Mouse (Mus musculus) T-cell, adult 2 months (primary cell): ENCODE measurements around the gene Taar6.

Experiments used
- DNase-seq: peaks from one replicate; pipeline ENCODE4 v3.0.0; 2022; ENCODE audit warnings: low spot score

Gene Taar6

DNA sequence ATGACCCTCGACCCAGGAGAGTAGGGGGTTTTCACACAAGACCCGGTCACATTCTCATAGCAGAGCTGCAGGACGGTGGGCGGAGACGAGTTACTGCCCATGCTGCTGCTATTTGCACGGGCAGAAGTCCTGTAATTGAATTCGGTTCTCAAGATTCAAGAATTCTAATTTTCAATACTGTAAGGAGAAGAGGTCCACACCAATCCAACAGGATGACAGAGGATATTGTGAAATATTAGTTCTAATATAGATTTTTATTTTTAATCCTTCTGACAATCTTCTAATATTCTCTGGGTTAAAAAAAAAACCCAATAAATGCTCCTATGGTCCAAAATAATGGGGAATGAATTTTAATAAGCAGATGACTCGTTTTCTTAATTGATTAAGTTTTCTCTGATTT is at the start of gene Taar6:
Gene Taar6, minus strand, starts transcription at position 101 of the 400 bp plus-strand sequence.
- DNase-seq: no peak

DNA sequence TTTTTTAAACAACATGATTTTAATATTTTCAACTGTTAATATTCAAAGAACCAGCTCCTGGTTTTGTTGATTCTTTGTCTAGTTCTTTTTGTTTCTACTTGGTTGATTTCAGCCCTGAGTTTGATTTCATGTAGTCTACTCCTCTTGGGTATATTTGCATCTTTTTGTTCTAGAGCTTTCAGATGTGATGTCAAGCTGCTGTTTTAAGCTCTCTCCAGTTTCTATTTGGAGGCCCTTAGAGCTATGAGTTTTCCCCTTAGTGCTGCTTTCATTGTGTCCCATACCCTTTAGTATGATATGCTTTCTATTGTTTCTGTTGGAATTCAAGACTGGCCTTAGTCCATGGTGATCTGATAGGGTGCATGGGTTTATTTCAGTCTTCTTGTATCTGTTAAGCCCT is 45.9 kb upstream of the Taar6 start:
- no peak for DNase-seq

DNA sequence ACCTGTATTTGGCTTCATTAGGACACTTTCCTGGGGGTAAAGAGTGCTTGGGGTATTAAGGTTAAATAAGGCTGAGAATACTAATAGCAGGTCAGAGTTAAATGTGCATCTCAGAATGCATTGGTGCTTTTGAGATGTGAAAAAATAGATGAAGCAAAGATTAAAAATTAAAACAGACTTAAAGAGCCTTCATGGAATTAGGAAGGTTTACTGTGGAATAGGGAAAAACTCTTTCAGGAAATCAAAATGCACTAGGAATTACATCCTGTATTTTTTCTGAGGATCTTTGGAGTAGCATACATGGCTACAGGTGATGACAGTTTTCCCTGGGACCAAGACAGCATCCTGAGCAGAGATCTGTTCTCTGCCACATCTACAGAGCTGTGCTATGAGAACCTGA is 41.5 kb upstream of the Taar6 start, which contains the start of gene Taar7d:
Gene Taar7d, plus strand, starts transcription at position 301 of the 400 bp plus-strand sequence.
- no peak for DNase-seq

DNA sequence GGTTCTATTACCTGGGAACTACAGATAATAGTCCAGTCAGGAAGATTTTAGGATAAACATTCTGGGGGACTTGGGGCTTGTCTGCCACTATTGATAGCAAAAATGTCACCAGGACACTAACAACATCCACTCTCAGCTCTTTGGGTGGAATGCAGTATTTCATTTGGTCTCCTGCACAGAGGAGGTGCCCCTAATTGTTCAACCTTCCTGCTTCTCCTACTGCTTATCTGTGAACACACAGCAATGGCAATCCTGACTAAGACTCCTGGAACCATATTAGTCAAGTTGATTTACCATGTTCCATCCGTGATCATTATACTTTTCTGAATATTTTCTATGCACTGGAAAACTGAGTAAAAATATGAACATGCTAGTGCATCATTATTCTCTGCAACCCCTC is 22.7 kb upstream of the Taar6 start:
- DNase-seq: no peak

DNA sequence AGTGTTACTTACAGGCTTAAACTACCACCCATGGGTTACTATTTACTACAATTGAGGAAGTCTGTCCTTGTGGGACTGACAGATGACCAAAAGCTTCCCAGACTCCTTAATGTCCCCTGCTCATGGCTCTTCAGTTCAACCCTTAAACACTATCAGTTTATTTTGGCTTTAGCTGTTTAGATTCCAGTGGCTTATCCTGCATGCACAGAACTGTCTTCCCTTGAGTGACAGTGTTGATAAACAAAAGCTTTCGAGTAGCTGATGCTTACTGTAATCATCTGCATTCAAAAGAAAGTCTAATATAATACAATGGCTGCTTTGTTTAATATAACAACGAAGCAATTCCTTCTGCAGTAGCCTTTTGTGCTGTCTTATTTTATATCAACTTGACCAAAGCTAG is 21.6 kb upstream of the Taar6 start:
- no peak for DNase-seq

DNA sequence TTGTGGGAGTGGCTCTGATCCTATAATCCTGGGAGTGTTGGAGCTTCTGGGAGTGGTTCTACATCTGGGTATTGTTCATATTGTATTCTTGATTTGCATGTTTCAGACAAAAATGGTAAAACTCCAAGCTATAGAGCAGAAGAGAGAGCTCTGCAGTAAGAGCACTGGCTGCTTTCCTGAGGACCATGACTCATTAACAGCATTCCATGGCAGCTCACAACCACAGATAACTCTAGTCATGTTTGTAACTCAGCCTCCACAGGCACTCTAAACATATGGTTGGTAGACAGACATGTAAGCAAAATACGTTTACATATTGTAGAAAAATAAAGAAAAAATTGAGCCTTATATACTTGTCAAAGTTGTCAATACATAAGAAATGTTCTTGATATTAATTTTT is 21.0 kb upstream of the Taar6 start:
- no peak for DNase-seq

DNA sequence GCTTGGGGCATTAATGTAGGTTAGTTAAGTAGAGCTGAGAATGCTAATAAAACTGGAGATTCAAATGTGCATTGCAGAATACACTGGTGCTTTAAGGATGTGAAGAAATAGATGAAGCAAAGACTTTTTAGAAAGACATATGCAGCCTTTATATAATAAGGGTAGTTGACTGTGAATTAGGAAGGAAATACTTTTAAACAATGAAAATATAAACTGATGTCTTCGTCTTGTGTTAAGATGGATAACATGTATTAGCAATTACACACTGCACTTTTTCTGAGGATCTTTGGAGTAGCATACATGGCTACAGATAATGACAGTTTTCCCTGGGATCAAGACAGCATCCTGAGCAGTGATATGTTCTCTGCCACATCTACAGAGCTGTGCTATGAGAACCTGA is 14.2 kb upstream of the Taar6 start, which contains the start of gene Taar7b:
Gene Taar7b, plus strand, starts transcription at position 301 of the 400 bp plus-strand sequence.
- DNase-seq: no peak

DNA sequence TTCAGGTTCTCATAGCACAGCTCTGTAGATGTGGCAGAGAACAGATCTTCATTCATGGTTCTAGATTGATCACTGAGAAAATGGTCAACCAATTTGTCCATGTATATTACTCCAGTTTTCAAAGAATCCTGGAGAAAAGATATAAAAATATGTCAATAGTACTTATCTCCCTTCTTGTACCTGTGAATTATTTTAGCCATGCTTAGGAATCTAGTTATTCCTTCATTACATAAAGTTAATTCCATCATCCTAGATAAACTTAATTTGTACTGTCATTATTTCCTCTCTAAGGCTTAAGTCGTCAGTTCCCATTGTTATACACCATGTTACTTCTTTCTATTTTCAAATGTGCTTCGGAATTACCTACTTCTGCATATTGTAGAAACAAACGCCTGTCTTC is 7.9 kb upstream of the Taar6 start, which contains the start of gene Taar7a:
Gene Taar7a, minus strand, starts transcription at position 101 of the 400 bp plus-strand sequence.
- DNase-seq: no peak

DNA sequence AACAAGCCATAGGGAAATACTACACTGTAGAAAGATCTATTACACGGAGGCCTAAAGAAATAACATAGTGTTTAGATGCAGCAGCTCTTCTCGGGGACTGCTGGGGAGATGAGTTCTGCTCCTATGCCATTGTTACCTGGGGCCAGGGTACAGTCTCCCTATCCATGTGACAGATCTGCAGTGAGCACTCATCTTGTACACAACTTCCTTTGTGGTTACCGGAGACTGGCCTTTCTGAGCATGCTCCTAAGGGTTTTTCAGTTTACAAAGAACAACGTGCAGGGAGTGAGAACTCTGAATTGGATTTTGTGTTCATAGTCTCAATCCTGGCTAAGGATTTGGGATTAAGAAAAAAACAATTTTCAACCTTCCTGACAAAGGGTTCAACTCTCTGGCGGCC is 973 bp upstream of the Taar6 start:
- DNase-seq: peak; percentile 14

DNA sequence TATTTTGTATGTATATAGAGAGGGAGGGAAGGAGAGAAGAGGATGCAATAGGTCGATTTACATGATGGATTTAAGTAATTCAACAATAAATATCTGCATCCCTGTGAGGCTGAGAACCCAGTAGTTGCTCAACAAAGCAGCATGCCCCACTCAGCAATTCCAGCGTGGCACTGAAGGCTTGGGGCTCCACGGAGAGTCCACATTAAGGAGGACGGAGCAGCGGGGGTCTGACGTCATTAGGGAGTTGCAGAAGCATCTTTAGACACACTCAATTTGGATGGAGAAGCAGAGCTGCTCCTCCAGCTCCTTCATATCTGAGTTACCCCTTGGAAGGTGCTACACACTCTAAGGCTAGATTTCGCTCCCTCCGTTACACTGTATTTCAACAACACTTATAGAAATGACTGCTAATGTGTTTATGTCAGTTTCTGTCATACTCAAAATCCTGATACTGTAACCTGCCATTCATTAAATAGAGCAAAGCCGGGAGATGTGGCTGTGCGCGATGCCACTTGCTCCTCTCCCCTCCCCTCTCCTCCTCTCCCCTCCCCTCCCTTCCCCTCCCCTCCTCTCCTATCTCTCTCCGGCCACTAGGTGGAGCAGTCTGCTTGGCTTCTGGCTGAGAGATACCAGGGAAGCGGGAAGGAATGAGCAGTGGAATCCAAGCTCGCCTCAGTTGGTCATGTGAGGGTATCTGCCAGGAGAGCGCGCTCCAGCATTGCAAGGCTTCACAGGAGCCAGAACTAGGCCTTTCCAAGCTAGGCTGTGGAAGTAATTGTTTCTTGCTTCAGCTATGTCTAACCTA is 6.3 kb downstream of the Taar6 start:
- peak; percentile 19 for DNase-seq

DNA sequence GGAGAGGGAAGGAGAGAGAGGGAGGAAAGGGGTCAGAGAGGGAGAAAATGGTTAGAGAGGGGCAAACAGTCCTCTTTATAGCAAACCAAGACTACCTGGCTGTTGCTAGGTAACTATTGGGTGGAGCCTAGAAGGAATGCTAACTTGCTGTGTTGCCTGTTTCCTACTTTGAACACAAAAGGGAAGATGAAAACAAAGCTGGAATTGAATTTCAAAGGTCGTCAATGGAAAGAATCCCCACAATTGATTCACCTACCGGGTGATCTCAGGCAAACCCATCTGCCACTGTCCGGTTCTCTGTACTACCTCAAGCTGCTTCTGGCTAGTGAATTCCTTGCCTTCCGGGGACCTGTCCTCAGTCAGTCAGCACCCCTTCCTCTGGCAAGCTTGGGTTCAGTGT is 7.5 kb downstream of the Taar6 start:
- no peak for DNase-seq

DNA sequence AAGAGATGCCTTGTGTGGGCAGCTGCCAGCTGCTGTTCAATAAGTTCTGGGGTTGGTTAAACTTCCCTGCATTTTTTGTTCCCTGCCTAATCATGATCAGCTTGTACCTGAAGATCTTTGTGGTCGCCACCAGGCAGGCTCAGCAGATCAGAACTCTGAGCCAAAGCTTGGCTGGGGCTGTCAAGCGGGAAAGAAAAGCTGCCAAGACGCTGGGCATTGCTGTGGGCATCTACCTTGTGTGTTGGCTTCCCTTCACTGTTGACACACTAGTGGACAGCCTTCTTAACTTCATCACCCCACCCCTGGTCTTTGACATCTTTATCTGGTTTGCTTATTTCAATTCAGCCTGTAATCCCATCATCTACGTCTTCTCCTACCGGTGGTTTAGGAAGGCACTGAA is 14.2 kb downstream of the Taar6 start:
- no peak for DNase-seq

DNA sequence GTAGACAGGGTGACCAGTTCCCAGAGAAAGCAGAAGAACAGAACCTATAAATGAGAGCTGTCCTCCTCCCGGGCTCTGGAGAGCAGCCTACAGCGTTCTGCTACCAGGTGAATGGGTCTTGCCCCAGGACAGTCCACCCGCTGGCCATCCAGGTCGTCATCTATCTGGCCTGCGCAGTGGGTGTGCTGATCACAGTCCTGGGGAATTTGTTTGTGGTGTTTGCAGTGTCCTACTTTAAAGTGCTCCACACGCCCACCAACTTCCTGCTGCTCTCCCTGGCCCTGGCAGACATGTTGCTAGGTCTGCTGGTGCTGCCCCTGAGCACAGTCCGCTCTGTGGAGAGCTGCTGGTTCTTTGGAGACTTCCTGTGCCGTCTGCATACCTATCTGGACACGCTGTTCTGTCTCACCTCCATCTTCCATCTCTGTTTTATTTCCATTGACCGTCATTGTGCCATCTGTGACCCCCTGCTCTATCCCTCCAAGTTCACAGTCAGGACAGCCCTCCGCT is 14.7 kb downstream of the Taar6 start, which contains the start of gene Taar5:
Gene Taar5, plus strand, starts transcription at position 51 of the 510 bp plus-strand sequence.
- DNase-seq: no peak

DNA sequence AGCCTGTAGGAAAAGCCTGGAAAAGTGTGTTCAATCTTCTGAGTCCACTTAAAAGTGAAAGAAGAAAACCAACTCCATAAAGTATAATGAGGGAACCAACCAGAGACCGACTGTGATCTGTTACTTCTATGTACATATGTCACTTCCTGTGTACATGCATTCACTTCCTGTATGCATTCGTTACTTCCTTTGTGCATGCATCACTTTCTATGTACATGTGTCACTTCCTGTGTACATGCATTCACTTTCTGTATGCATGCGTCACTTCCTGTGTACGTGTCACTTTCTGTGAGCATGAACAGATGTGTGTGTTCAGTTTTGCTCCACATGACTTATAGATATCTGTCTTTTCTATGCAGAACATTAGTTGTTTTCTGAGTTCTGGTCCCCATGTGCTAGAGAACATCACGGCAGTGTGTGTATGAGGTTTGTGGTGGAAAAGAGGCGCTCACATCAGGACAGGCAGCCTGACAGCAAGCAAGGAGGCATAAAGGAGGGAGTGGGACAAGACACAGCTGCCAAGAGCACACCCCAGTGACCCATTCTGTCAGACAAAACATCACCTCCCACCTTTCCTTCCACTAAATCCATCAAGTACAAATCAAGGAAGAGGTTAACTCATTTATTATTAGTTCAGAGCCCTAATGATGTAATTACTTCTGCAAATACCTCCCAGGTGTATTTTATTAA is 20.4 kb downstream of the Taar6 start:
- DNase-seq: no peak

DNA sequence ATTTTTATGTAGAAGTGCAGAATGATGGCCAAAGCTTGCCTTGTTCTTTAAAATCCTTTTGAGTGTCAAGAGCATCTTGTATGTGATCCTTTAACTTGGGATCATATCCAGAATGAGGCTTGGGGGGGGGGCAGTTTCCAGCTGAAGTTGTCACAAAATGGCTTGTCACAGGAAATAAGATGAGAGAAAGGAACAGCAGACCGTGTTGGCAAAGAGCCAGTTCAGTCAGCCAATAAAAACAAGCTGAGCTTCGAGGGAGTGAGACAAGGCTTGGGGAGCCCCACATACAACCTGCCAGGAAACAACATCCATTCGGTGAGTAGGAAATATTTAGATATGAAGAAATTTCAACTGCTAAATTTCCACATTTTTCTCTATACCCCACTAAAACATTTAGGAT is 22.0 kb downstream of the Taar6 start:
- no peak for DNase-seq

DNA sequence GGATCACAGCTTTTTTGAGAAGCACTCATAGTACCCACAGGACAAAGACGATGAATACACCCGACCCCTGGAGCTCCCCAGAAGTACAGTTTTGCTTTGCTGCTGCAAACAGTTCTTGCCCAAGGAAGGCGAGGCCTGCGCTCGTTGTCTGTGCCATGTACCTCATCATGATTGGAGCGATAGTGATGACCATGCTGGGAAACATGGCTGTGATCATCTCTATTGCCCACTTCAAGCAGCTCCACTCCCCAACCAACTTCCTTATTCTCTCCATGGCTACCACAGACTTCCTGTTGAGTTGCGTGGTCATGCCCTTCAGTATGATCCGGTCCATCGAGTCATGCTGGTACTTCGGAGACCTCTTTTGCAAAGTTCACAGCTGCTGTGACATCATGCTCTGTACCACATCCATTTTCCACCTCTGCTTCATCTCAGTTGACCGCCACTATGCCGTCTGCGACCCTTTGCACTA is 25.0 kb downstream of the Taar6 start, which contains the start of gene Taar4:
Gene Taar4, plus strand, starts transcription at position 51 of the 472 bp plus-strand sequence.
- DNase-seq: no peak

DNA sequence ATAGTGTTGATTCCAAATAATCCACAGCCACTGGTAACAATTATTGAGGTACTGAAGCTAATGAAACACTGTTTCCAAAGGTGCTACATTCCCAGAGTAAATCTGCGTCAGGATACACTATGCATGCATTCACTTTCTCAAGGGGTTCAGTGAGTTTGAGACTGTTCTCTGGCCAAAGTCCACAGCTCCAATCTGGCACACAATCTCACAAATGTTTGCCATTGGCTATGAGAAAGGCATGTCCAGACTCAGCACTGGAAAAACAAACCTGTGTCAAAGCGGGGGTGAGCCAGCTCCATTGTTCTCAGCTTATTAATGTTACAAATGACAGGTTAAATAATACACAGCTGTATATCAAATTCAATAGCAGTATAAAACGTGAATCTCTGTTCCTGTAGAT is 26.4 kb downstream of the Taar6 start:
- DNase-seq: no peak

DNA sequence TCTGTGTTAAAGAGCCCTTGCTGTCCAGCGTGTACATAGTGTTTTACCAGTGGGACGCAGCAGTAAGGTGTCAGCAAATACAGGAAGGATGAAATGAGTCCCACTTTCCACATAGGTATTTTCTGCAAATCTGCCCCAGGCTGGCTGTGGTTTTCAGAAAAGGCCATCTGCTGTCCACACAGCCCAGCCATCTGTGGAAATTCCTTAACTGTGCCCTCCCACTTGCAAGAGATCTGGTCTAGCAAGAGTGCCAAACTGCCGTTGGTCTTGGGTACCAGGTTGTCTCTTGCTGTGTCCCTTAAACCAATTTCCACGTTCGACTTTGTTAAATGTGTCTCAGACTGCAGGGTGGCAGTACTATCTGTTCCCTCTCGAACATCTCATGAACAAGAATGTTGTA is 33.7 kb downstream of the Taar6 start:
- DNase-seq: no peak

DNA sequence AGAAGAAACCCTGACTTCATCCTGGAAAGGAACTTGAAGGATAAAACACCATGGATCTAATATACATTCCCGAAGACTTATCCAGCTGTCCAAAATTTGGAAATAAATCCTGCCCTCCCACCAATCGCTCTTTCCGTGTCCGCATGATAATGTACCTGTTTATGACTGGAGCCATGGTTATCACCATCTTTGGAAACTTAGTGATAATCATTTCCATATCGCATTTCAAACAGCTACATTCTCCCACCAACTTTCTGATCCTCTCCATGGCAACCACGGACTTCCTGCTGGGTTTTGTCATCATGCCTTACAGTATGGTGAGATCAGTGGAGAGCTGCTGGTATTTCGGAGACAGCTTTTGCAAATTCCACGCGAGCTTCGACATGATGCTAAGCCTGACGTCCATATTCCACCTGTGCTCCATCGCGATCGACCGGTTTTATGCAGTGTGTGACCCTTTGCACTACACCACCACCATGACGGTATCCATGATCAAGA is 35.9 kb downstream of the Taar6 start, which contains the start of gene Taar3:
Gene Taar3, plus strand, starts transcription at position 51 of the 498 bp plus-strand sequence.
- no peak for DNase-seq

DNA sequence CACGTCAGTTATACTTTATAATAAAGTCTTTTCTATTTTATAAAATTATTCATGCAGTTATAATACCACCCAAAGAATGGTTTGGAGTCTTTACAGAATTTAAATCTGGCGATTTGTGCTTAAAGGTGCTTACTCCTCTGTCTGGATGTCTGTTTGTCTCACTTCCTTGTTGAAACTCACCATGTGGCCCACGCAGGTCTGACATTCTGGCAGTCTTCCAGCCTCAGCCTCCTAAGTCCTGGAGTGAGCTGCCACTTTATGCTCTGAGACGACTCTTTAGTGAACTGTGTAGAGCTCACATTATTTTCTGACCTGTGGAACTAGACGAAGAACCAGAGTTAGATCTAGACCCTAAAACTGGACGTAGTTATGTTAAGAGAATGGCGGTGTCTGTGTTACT is 37.4 kb downstream of the Taar6 start:
- no peak for DNase-seq

DNA sequence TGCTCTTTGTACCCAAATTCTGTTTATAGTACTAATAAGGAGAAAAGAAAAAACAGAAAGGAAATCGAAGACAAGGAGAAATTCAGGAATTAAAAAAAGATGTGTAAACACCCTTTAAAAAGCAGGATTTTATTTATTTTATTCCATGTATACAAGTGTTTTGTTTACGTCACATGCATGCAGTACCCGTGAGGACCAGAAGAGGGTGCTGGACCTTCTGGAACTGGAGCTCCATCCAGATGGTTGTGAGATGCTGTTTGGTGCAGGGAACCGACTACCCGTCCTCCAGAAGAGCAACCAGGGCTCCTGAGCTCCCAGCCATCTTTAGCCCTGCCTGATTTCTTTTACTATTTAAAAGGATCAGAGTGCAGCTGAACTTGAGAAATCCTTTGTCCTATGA is 43.0 kb downstream of the Taar6 start:
- DNase-seq: no peak

DNA sequence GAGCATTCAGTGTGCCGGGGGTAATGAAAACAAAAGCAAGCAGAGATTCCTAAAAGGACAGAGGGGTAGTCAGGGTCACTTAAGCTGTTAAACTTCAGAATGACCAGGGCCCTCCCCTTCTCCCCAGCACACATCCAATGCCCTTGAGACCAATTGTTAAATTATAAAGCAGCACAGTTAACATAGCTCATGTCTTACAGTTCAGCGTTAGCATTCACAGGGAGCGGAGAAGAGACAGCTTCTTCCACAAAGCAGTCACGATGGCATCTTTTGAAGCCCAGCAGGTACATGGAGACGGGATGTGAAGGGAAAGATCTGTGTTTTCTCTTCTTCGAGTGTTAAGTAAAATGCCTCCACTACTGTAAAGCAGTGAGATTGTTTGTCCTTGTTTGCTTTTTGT is 47.1 kb downstream of the Taar6 start, which contains the start of gene Taar2:
Gene Taar2, plus strand, starts transcription at position 261 of the 400 bp plus-strand sequence.
- DNase-seq: no peak
